ENCODE assay signal across 8 mouse cellular contexts in genomic region chr6:94596761-94597485, GRCm38 (mm10).
DNase-seq lines count a peak whose midpoint lies in the region; ATAC-seq and TF ChIP-seq lines count a peak whose summit lies in the region.

No protein-coding gene starts in this region.

- no peak for TF ChIP-seq POLR2A in spleen, adult 2 months (IDR thresholded peaks at IDR 0.05; ENCODE audit: low read depth, low read length)

- ATAC-seq in hindbrain, embryonic 11.5 days (ENCODE audit: low FRiP score): no peak
- no peak for ATAC-seq in hindbrain, embryonic 13.5 days (ENCODE audit: low FRiP score)
- ATAC-seq in heart, embryonic 14.5 days (ENCODE audit: insufficient number of reproducible peaks, insufficient read depth, low FRiP score, low read depth): no peak
- no peak for ATAC-seq in forebrain, embryonic 13.5 days

- H3K36me3 ChIP-seq in hindbrain, embryonic 11.5 days (ENCODE audit: control insufficient read depth, insufficient read depth, low read length): no peaks in the 10 kb centered on the region
- no peaks in the 10 kb centered on the region for H3K36me3 ChIP-seq in hindbrain, embryonic 13.5 days
- H3K36me3 ChIP-seq in spleen, adult 2 months (ENCODE audit: control insufficient read depth, insufficient read depth, low read length): no peaks in the 10 kb centered on the region
- 0 out of 2 replicates have a peak, but pooled peaks cover 6% of the 10 kb centered on the region for H3K36me3 ChIP-seq in heart, embryonic 14.5 days (ENCODE audit: control insufficient read depth, insufficient read depth, low read length)
- 0 out of 2 replicates have a peak, but pooled peaks cover 8% of the 10 kb centered on the region for H3K36me3 ChIP-seq in forebrain, embryonic 13.5 days (ENCODE audit: poor library complexity, severe bottlenecking)

- H3K4me3 ChIP-seq in hindbrain, embryonic 11.5 days (ENCODE audit: low read depth, low read length): no peak overlapping the region
- H3K4me3 ChIP-seq in hindbrain, embryonic 13.5 days: no peak overlapping the region
- no peak overlapping the region for H3K4me3 ChIP-seq in spleen, adult 2 months (ENCODE audit: extremely low read depth, insufficient read depth, insufficient read length)
- no peak overlapping the region for H3K4me3 ChIP-seq in heart, embryonic 14.5 days (ENCODE audit: control insufficient read depth in 1 of 2, insufficient read depth in 1 of 2, low read depth in 1 of 2, low read length in 2 of 2)
- no peak overlapping the region for H3K4me3 ChIP-seq in forebrain, embryonic 13.5 days

- WGBS in hindbrain, embryonic 11.5 days: 65% methylated on average over 10 of the region's 10 CpGs
- 58% methylated on average over 10 of the region's 10 CpGs for WGBS in hindbrain, embryonic 13.5 days
- WGBS in spleen, adult 2 months: 64% methylated on average over 10 of the region's 10 CpGs
- WGBS in heart, embryonic 14.5 days: 44% methylated on average over 10 of the region's 10 CpGs
- 64% methylated on average over 10 of the region's 10 CpGs for WGBS in forebrain, embryonic 13.5 days

- no peaks in the 10 kb centered on the region for H3K9me3 ChIP-seq in hindbrain, embryonic 11.5 days (ENCODE audit: control insufficient read depth, low read length)
- no peaks in the 10 kb centered on the region for H3K9me3 ChIP-seq in hindbrain, embryonic 13.5 days
- H3K9me3 ChIP-seq in heart, embryonic 14.5 days (ENCODE audit: control insufficient read depth, low read length): no peaks in the 10 kb centered on the region
- no peaks in the 10 kb centered on the region for H3K9me3 ChIP-seq in forebrain, embryonic 13.5 days (replicated peaks)

- 0 out of 2 replicates have a peak, but pooled peaks cover 3% of the 10 kb centered on the region for H3K4me1 ChIP-seq in hindbrain, embryonic 11.5 days (replicated peaks; ENCODE audit: control insufficient read depth, insufficient read depth, low read length)
- peaks cover 33% of the 10 kb centered on the region for H3K4me1 ChIP-seq in hindbrain, embryonic 13.5 days (replicated peaks)
- peaks cover 11% of the 10 kb centered on the region; the same call in 1 of the 2 replicates for H3K4me1 ChIP-seq in spleen, adult 2 months (ENCODE audit: control insufficient read depth, insufficient read depth, insufficient read length)
- H3K4me1 ChIP-seq in heart, embryonic 14.5 days (ENCODE audit: control insufficient read depth in 2 of 2, insufficient read depth in 2 of 2, low read length in 2 of 2): peaks cover 48 to 63% of the 10 kb centered on the region in 2 experiments
- H3K4me1 ChIP-seq in forebrain, embryonic 13.5 days: peaks cover 20% of the 10 kb centered on the region

- TF ChIP-seq CTCF in spleen, adult 2 months (IDR thresholded peaks at IDR 0.05; ENCODE audit: extremely low read depth, insufficient read depth, insufficient read length, insufficient replicate concordance): peak; percentile 12; the same call in 1 of the 2 replicates

- no peak overlapping the region for H3K4me2 ChIP-seq in hindbrain, embryonic 11.5 days (replicated peaks; ENCODE audit: low read depth, low read length)
- H3K4me2 ChIP-seq in hindbrain, embryonic 13.5 days: no peak overlapping the region
- no peak overlapping the region for H3K4me2 ChIP-seq in heart, embryonic 14.5 days (ENCODE audit: low read length)
- H3K4me2 ChIP-seq in forebrain, embryonic 13.5 days: no peak overlapping the region

- no peaks in the 10 kb centered on the region for H3K27me3 ChIP-seq in hindbrain, embryonic 11.5 days (ENCODE audit: control insufficient read depth, insufficient read depth, low read length)
- H3K27me3 ChIP-seq in hindbrain, embryonic 13.5 days: no peaks in the 10 kb centered on the region
- H3K27me3 ChIP-seq in spleen, adult 2 months (ENCODE audit: control insufficient read depth, insufficient read depth, low read length): no peaks in the 10 kb centered on the region
- no peaks in the 10 kb centered on the region for H3K27me3 ChIP-seq in heart, embryonic 14.5 days (ENCODE audit: control insufficient read depth, insufficient read depth, low read length)
- H3K27me3 ChIP-seq in forebrain, embryonic 13.5 days: no peaks in the 10 kb centered on the region

- DNase-seq in hindbrain, embryonic 11.5 days (ENCODE audit: low spot score): peak; percentile 51
- no peak for DNase-seq in spleen, adult 2 months (ENCODE audit: low read depth in 1 of 2, low spot score in 2 of 2)
- DNase-seq in spleen, postnatal 14 days (ENCODE audit: low spot score in 2 of 2): no peak
- DNase-seq in thymus, postnatal 14 days: peak; percentile 57
- DNase-seq in cerebellum, postnatal 36 days: no peak

- H3K27ac ChIP-seq in hindbrain, embryonic 11.5 days (ENCODE audit: low read depth, low read length): no peak overlapping the region
- H3K27ac ChIP-seq in hindbrain, embryonic 13.5 days: no peak overlapping the region
- H3K27ac ChIP-seq in spleen, adult 2 months (ENCODE audit: insufficient read depth, low read length): no peak overlapping the region
- peak overlapping the region; percentile 51 to 67; a peak in 3 of 4 replicates for H3K27ac ChIP-seq in heart, embryonic 14.5 days (replicated peaks in 1 of 2; ENCODE audit: control insufficient read depth in 1 of 2, insufficient read depth in 1 of 2, low read depth in 2 of 2, low read length in 2 of 2)
- H3K27ac ChIP-seq in forebrain, embryonic 13.5 days: no peak overlapping the region

- no peak overlapping the region for H3K9ac ChIP-seq in hindbrain, embryonic 11.5 days (ENCODE audit: low read depth, low read length)
- H3K9ac ChIP-seq in hindbrain, embryonic 13.5 days: no peak overlapping the region
- no peak overlapping the region for H3K9ac ChIP-seq in heart, embryonic 14.5 days (ENCODE audit: low read length)
- no peak overlapping the region for H3K9ac ChIP-seq in forebrain, embryonic 13.5 days

Comparison
In these comparisons a context has a peak if more than half of its experiments do, and no peak if none do; other contexts are left out.
1. DNase-seq: peak in hindbrain, embryonic 11.5 days (single experiment) and thymus, postnatal 14 days (single experiment); none in spleen, adult 2 months (0 of 2), spleen, postnatal 14 days (0 of 2) and cerebellum, postnatal 36 days (0 of 2).
2. H3K27ac ChIP-seq: peak in heart, embryonic 14.5 days (2 of 2); none in hindbrain, embryonic 11.5 days (single experiment), hindbrain, embryonic 13.5 days (single experiment), spleen, adult 2 months (single experiment) and forebrain, embryonic 13.5 days (single experiment).